Mouse (Mus musculus) midbrain, embryonic 11.5 days (tissue): Measurements from ENCODE around the gene Glmp. TPM values are rescaled to one million over a fixed set of nuclear protein-coding genes. Genes with fewer than 3 reads are reported as not detected.
A peak's percentile ranks its signal among the peaks of the same experiment; 100 is the strongest.

Source experiments
- ATAC-seq: fragments of 200-750 bp; cut with Nextera tagmentation; 2 replicates; pipeline ENCODE4 v1.8.0; 2017; ENCODE audit warnings: moderate TSS enrichment, moderate library complexity; ENCODE audit not compliant: low FRiP score
- DNase-seq: peaks from one replicate; pipeline ENCODE4 v3.0.0; 2015; ENCODE audit warnings: low spot score; ENCODE audit errors: missing footprints
- H3K27ac ChIP-seq: fragments of 300-500 bp; sonication (generic); 2 replicates; pipeline ENCODE4 v1.5.1; 2014; ENCODE audit warnings: low read depth, low read length
- H3K27me3 ChIP-seq: fragments of 300-500 bp; sonication (generic); 2 replicates; pipeline ENCODE4 v1.6.1; 2014; ENCODE audit warnings: mild to moderate bottlenecking, low read length, moderate library complexity, mixed read lengths; ENCODE audit not compliant: control insufficient read depth, insufficient read depth
- H3K36me3 ChIP-seq: fragments of 300-500 bp; sonication (generic); 2 replicates; pipeline ENCODE4 v1.6.1; 2014; ENCODE audit warnings: mild to moderate bottlenecking, low read length, moderate library complexity, mixed read lengths; ENCODE audit not compliant: control insufficient read depth, insufficient read depth
- H3K4me1 ChIP-seq: fragments of 300-500 bp; sonication (generic); 2 replicates; pipeline ENCODE4 v1.6.1; 2014; ENCODE audit warnings: low read length; ENCODE audit not compliant: control insufficient read depth, insufficient read depth
- H3K4me2 ChIP-seq: fragments of 300-500 bp; sonication (generic); 2 replicates; pipeline ENCODE4 v1.6.1; 2014; ENCODE audit warnings: mild to moderate bottlenecking, moderate library complexity
- H3K4me3 ChIP-seq: fragments of 300-500 bp; sonication (generic); 2 replicates; pipeline ENCODE4 v1.5.1; 2014; ENCODE audit warnings: low read depth, low read length
- H3K9ac ChIP-seq: fragments of 300-500 bp; sonication (generic); 2 replicates; pipeline ENCODE4 v1.6.1; 2014; ENCODE audit warnings: low read length
- H3K9me3 ChIP-seq: fragments of 300-500 bp; sonication (generic); 2 replicates; pipeline ENCODE4 v1.6.1; 2016; ENCODE audit warnings: low read length; ENCODE audit not compliant: control insufficient read depth
- WGBS: fragments of 180-500 bp; shearing (Covaris S2); extraction: QIAGEN DNeasy Blood & Tissue Kit; methylation state at CpG from one replicate; pipeline ENCODE4 v1.1.7; 2014; 5-methylcytosine and 5-hydroxymethylcytosine counted together
- polyA plus RNA-seq: library from polyadenylated mRNA; unstranded; fragments of >200 nt; fragmentation: Nextera tagmentation; extraction: Ambion mirVana; gene quantifications from 2 replicates; pipeline ENCODE4 v1.2.1, GENCODE M21; 2014

The Glmp gene
- polyA plus RNA-seq, 1 experiment from 2014 or later = 73.7 TPM

DNA sequence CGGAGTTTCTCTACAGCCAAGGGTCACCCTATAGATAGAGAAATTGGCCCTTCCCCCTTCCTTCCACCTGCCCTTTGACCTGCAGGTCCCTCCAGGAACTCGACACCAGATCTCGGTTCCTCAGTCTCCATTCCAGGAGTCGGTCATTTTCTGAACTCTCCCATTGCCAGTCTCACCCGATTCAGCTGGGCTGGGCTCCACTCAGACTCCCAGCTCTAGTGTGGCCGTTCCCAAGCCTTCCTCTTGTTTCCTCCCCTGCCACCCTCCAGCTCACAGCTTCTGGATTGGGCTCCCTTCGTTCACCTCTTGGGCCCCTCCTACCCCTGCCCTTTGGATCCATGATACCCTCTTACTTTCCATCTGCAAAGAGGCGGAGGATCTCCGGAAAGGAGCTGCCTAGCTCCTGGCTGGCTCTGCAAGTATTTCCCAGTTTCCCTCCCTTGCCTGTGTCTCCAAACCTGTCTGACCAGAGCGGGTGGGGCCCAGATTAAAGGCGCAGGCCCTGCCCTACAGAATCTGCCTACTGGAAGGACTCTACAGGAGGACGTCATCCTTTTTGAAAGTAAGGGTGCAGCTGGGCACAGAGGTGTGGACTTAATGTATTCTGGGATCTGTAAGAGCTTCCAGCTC lies 9.3 kb downstream of the Glmp start:
- WGBS = 61% methylated on average over 12 of the region's 12 CpGs
- Histone ChIP-seq H3K9ac (no peak overlapping the region), H3K27ac (no peak overlapping the region), H3K27me3 (no peaks in the 10 kb centered on the region), H3K4me1 (peaks cover 10% of the 10 kb centered on the region), H3K4me3 (no peak overlapping the region), H3K4me2 (no peak overlapping the region), H3K36me3 (no peaks in the 10 kb centered on the region; the same call in 1 of the 2 replicates), H3K9me3 (no peaks in the 10 kb centered on the region)
- DNase-seq (no peak), ATAC-seq (no peak)

DNA sequence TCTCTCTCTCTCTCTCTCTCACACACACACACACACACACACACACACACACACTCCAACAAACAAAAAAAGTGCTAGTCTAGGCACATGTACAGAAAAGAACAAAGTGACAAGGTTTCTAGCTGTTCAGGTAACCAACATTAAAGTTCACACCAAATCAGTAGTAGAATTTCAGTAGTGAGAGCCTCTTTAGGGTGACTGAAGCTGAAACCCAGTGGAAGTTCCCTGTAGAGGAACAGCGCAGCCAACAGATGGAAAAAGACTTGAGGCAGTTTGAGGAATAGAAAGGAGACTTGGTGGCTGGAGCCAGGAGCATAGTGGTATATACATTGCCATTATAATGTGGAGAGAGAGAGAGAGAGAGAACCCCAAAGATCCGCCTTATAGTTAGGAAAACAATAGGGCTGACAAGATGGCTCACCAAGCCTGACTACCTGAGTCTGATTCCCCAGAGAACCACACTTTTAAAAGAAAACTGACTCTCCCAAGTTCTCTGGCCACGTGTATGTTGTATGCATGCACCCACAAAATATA lies 10.1 kb downstream of the Glmp start:
- peak overlapping the region; percentile 71 for H3K4me2 ChIP-seq
- H3K27ac ChIP-seq = no peak overlapping the region
- DNase-seq = no peak
- H3K36me3 ChIP-seq = no peaks in the 10 kb centered on the region
- peak overlapping the region; percentile 84 for H3K4me3 ChIP-seq
- WGBS = 38% methylated on average over 3 of the region's 3 CpGs
- H3K9me3 ChIP-seq = no peaks in the 10 kb centered on the region
- H3K9ac ChIP-seq = peak overlapping the region; percentile 97
- H3K4me1 ChIP-seq = peaks cover 10% of the 10 kb centered on the region
- H3K27me3 ChIP-seq = no peaks in the 10 kb centered on the region
- no peak for ATAC-seq

DNA sequence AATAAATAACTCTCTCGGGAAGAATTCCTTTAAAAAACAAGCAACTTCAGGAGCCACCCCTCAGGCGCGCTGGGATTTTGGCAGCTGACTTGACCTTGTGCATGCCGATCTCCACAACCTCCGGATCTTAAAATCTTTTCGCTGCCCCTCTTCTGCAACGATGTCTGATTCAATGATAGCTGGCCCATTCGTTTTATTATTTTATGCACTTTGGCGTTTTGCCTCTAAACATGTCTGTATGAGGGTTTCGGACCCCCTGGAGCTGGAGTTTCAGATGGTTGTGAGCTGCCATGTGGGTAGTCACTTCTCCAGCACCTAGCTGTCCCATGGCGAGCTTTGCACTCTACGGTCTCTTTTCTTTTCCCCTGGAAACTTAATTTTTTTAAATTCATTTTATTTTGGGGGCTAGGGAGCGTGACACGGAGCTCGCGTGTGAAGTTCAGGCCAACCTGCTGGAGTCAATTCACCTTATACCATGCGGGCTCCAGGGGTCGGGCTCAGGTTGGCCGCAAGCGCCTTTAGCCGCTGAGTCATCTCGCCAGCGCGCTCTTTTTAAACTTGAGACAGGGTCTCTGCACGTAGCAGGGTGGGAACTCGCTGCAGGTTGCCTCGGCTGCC lies 10.7 kb downstream of the Glmp start:
- Histone ChIP-seq H3K9me3 (no peaks in the 10 kb centered on the region), H3K27ac (peak overlapping the region; percentile 86), H3K9ac (peak overlapping the region; percentile 97), H3K36me3 (no peaks in the 10 kb centered on the region), H3K4me2 (peak overlapping the region; percentile 71), H3K4me1 (peaks cover 10% of the 10 kb centered on the region), H3K4me3 (peak overlapping the region; percentile 84), H3K27me3 (no peaks in the 10 kb centered on the region)
- peak; percentile 87 for DNase-seq
- peak; percentile 61 for ATAC-seq
- 1% methylated on average over 27 of the region's 27 CpGs for WGBS

DNA sequence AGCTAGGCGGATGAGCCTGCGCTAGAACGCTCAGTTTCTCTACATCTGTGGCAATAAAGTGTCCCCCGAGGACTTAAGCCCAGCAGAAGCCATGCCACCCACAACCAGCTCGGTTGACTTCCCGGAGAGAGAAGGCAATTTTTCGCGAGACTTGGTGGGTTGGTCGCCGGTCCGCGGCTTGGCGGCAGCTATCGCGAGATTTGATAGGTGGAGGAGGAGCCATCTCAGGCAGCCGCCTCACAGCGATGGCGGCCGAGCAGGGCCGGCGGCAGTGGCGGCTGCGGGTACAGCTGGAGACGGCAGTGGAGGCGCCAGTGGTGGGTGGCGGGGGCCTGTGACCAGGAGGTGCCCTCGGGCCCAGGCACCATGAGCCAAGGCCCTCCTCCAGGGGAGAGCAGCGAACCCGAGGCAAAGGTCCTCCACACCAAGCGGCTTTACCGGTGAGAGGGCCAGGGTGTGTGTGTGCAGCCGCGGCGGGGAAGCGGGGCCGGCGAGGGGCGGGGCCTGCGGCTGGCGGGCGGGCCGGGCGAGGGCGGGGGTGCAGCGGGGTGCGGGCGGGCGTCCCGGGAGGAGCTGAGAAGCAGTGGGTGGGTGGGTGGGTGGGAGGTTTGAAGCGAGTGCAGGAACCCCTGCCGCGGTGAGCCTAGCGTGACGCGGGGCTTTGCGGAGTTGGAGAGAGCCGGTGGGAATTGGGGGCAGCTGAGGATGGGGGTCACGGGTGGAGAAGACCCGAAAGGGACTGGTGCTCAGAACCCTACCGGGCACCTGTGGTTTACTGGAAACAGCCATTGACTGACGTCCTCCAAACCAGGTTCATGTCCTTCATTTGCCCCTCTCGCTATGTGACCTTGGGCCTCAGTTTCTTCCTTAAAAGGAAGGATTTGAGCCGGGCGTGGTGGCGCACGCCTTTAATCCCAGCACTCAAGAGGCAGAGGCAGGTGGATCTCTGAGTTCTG lies 11.5 kb downstream of the Glmp start, which contains the start of the genes Tmem79 and Smg5:
Gene Tmem79, minus strand, starts transcription at position 91 of the 956 bp plus-strand sequence.
Gene Smg5, plus strand, starts transcription at position 203 of the 956 bp plus-strand sequence.
- no peaks in the 10 kb centered on the region for H3K36me3 ChIP-seq
- peaks cover 10% of the 10 kb centered on the region for H3K4me1 ChIP-seq
- peak within 1 kb of the TSS; percentile 86 for H3K27ac ChIP-seq
- 3% methylated on average over 53 of the region's 66 CpGs for WGBS
- H3K9ac ChIP-seq = peak within 1 kb of the TSS; percentile 97
- H3K4me2 ChIP-seq = peak within 1 kb of the TSS; percentile 71
- peak; percentile 99 for DNase-seq
- H3K9me3 ChIP-seq = no peaks in the 10 kb centered on the region
- H3K27me3 ChIP-seq = no peaks in the 10 kb centered on the region
- peak within 1 kb of the TSS; percentile 84 for H3K4me3 ChIP-seq
- peak; percentile 95 for ATAC-seq

DNA sequence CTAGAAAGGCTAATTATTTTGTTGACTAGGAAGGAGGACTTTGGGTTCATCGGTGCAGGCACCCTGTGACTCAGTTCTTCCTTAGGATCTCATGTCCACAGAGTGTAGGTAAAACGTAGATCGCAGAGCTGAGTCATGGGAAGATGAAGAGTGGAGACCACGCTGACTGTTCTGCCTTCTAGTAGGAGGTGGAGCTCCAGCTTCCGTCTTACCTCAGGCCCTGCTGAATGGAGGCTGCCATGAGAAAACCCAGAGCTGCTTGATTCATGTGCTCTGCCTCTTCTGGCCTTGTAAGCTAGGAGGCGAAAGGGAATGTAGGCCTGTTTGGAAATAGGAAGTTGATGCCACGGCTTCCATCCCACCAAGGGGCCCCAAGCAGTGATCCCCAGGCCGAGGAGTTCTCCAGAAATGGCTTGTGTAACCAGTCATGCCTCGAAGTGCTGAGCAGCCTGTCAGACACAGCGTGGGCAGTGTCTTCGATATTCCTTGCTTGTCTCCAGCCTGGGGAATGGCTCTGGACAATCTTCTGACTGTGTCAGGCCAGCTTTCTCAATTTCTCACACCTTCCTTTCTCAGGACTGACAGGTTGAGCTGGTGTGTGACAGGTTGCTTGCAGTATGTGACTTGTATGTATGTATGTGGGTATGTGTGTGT lies 12.7 kb downstream of the Glmp start:
- no peaks in the 10 kb centered on the region for H3K27me3 ChIP-seq
- DNase-seq (no peak), ATAC-seq (no peak)
- 93% methylated on average over 11 of the region's 11 CpGs for WGBS
- H3K36me3 ChIP-seq = peaks cover 4% of the 10 kb centered on the region
- no peak overlapping the region for H3K4me3 ChIP-seq
- no peak overlapping the region for H3K9ac ChIP-seq
- no peaks in the 10 kb centered on the region for H3K9me3 ChIP-seq
- H3K4me1 ChIP-seq = peaks cover 10% of the 10 kb centered on the region
- peak overlapping the region; percentile 71; the same call in 1 of the 2 replicates for H3K4me2 ChIP-seq
- H3K27ac ChIP-seq = no peak overlapping the region

GRCm38 (mm10) chr3:88338316-88338715 lies 13.5 kb downstream of the Glmp start:
- no peak overlapping the region for H3K4me2 ChIP-seq
- H3K4me1 ChIP-seq = peaks cover 10% of the 10 kb centered on the region
- H3K9ac ChIP-seq = no peak overlapping the region
- no peaks in the 10 kb centered on the region for H3K9me3 ChIP-seq
- H3K4me3 ChIP-seq = no peak overlapping the region
- WGBS = 94% methylated on average over 7 of the region's 7 CpGs
- H3K27me3 ChIP-seq = no peaks in the 10 kb centered on the region
- ATAC-seq (no peak), DNase-seq (no peak)
- no peak overlapping the region for H3K27ac ChIP-seq
- H3K36me3 ChIP-seq = peaks cover 12% of the 10 kb centered on the region

GRCm38 (mm10) chr3:88339006-88339405 lies 14.2 kb downstream of the Glmp start:
- H3K36me3 ChIP-seq = peaks cover 19% of the 10 kb centered on the region
- no peak overlapping the region for H3K4me3 ChIP-seq
- no peak overlapping the region for H3K27ac ChIP-seq
- H3K9ac ChIP-seq = no peak overlapping the region
- 76% methylated on average over 3 of the region's 3 CpGs for WGBS
- no peaks in the 10 kb centered on the region for H3K9me3 ChIP-seq
- no peak overlapping the region for H3K4me2 ChIP-seq
- H3K27me3 ChIP-seq = no peaks in the 10 kb centered on the region
- ATAC-seq = no peak
- no peak for DNase-seq
- peaks cover 10% of the 10 kb centered on the region for H3K4me1 ChIP-seq

GRCm38 (mm10) chr3:88350732-88351131 lies 25.9 kb downstream of the Glmp start:
- no peak for DNase-seq
- Histone ChIP-seq H3K4me1 (no peaks in the 10 kb centered on the region), H3K36me3 (peaks cover 59% of the 10 kb centered on the region), H3K27me3 (no peaks in the 10 kb centered on the region), H3K4me3 (no peak overlapping the region), H3K27ac (no peak overlapping the region), H3K9ac (no peak overlapping the region), H3K9me3 (no peaks in the 10 kb centered on the region), H3K4me2 (no peak overlapping the region)
- WGBS = 91% methylated on average over 13 of the region's 13 CpGs
- no peak for ATAC-seq
